Mouse (Mus musculus) MEL (cell line): Measurements from ENCODE around the gene Htra2. TPM values are rescaled to one million over a fixed set of nuclear protein-coding genes. Genes with fewer than 3 reads are reported as not detected.

Experiments
- DNase-seq: peaks from one replicate; pipeline ENCODE4 v3.0.0; 2011; ENCODE audit warnings: low read depth, low spot score
- H3K27ac ChIP-seq: 2 replicates; pipeline ENCODE4 v1.5.1; 2012; ENCODE audit warnings: low read depth, mild to moderate bottlenecking, control low read depth, low read length, moderate library complexity; ENCODE audit not compliant: control insufficient read depth
- H3K27me3 ChIP-seq, 2 experiments: fragments of 150-350 bp in 1 of 2; sonication (generic) in 1 of 2; 2 replicates each; pipeline ENCODE4 v1.6.1; 2012; ENCODE audit warnings: low read length in 2 of 2, mild to moderate bottlenecking in 2 of 2, improper control_type of control experiment in 1 of 2, moderate library complexity in 1 of 2; ENCODE audit not compliant: insufficient read depth in 2 of 2, control insufficient read depth in 1 of 2
- H3K36me3 ChIP-seq, 2 experiments: 2 replicates each; pipeline ENCODE4 v1.6.1; 2012 to 2014; ENCODE audit warnings: low read length in 2 of 2, improper control_type of control experiment in 1 of 2, inconsistent platforms in 1 of 2, mild to moderate bottlenecking in 1 of 2; ENCODE audit not compliant: insufficient read depth in 2 of 2, control insufficient read depth in 1 of 2
- H3K4me1 ChIP-seq, 2 experiments: fragments of 150-350 bp in 1 of 2; sonication (generic) in 1 of 2; 2 replicates each; pipeline ENCODE4 v1.6.1; 2012; ENCODE audit warnings: low read length in 2 of 2, improper control_type of control experiment in 1 of 2, mild to moderate bottlenecking in 1 of 2; ENCODE audit not compliant: insufficient read depth in 2 of 2, control insufficient read depth in 1 of 2
- H3K4me3 ChIP-seq, 2 experiments: fragments of 150-350 bp in 1 of 2; sonication (generic) in 1 of 2; 2 replicates each; pipeline ENCODE4 v1.5.1; 2012; ENCODE audit warnings: low read depth in 2 of 2, low read length in 2 of 2, mild to moderate bottlenecking in 2 of 2, moderate library complexity in 2 of 2, control low read depth in 1 of 2, improper control_type of control experiment in 1 of 2; ENCODE audit not compliant: control insufficient read depth in 1 of 2, insufficient read depth in 1 of 2
- H3K79me2 ChIP-seq: 2 replicates; pipeline ENCODE4 v1.6.1; 2012; ENCODE audit warnings: mild to moderate bottlenecking, low read length, moderate library complexity; ENCODE audit not compliant: control insufficient read depth, poor library complexity, insufficient read depth
- H3K9ac ChIP-seq: 2 replicates; pipeline ENCODE4 v1.6.1; 2012; ENCODE audit warnings: low read depth, mild to moderate bottlenecking, control low read depth, low read length, moderate library complexity; ENCODE audit not compliant: control insufficient read depth, poor library complexity, severe bottlenecking
- H3K9me3 ChIP-seq: fragments of 150-350 bp; sonication (generic); replicated peaks from 2 replicates; pipeline ENCODE4 v1.6.1; 2012; ENCODE audit warnings: mild to moderate bottlenecking, low read length, improper control_type of control experiment, moderate library complexity; ENCODE audit not compliant: insufficient read depth
- CTCF ChIP-seq, 3 experiments: IDR thresholded peaks in 2 of 3; conservative IDR thresholded peaks in 1 of 3; 2 replicates each; pipeline ENCODE4 v1.5.1; 2011 to 2012; ENCODE audit warnings: low read length in 3 of 3, low read depth in 2 of 3, mild to moderate bottlenecking in 2 of 3, improper control_type of control experiment in 1 of 3, inconsistent platforms in 1 of 3, mixed read lengths in 1 of 3, moderate library complexity in 1 of 3; ENCODE audit not compliant: control insufficient read depth in 1 of 3, insufficient read depth in 1 of 3, poor library complexity in 1 of 3, severe bottlenecking in 1 of 3
- GATA1 ChIP-seq: IDR thresholded peaks from 2 replicates; pipeline ENCODE4 v1.6.1; 2011; ENCODE audit warnings: low read depth, low read length, improper control_type of control experiment
- JUND ChIP-seq: IDR thresholded peaks from 2 replicates; pipeline ENCODE4 v1.6.1; 2011; ENCODE audit warnings: low read depth, mild to moderate bottlenecking, improper control_type of control experiment, low read length
- MYB ChIP-seq: IDR thresholded peaks from 2 replicates; pipeline ENCODE4 v1.6.1; 2011; ENCODE audit warnings: mild to moderate bottlenecking, low read depth, low read length, improper control_type of control experiment
- NRF1 ChIP-seq: IDR thresholded peaks from 2 replicates; pipeline ENCODE4 v1.6.1; 2014; ENCODE audit warnings: low read depth, mild to moderate bottlenecking, inconsistent platforms, low read length, improper control_type of control experiment, moderate library complexity; ENCODE audit not compliant: poor library complexity, insufficient read depth, severe bottlenecking
- POLR2AphosphoS2 ChIP-seq: IDR thresholded peaks from 2 replicates; pipeline ENCODE4 v1.6.1; 2011; ENCODE audit warnings: low read length, improper control_type of control experiment
- TAL1 ChIP-seq: IDR thresholded peaks from 2 replicates; pipeline ENCODE4 v1.6.1; 2012; ENCODE audit warnings: mild to moderate bottlenecking, inconsistent platforms, low read length, moderate library complexity, mixed read lengths
- TCF12 ChIP-seq: IDR thresholded peaks from 2 replicates; pipeline ENCODE4 v1.6.1; 2014; ENCODE audit warnings: low read depth, mild to moderate bottlenecking, inconsistent platforms, low read length, improper control_type of control experiment, moderate library complexity
- UBTF ChIP-seq: IDR thresholded peaks from 2 replicates; pipeline ENCODE4 v1.6.1; 2012; ENCODE audit warnings: low read depth, mild to moderate bottlenecking, inconsistent platforms, low read length, improper control_type of control experiment, moderate library complexity, borderline replicate concordance; ENCODE audit not compliant: insufficient read depth
- polyA plus RNA-seq, 2 experiments: library from polyadenylated mRNA; stranded (reverse) in 1 of 2; unstranded in 1 of 2; fragments of >175 nt in 1 of 2; fragments of >200 nt in 1 of 2; gene quantifications; 2 replicates each; pipeline versions ENCODE4 v1.2.1 to v1.2.4; 2012; ENCODE audit warnings: low replicate concordance in 2 of 2, low read depth in 1 of 2; ENCODE audit not compliant: insufficient read length in 2 of 2, insufficient read depth in 1 of 2, missing spikeins in 1 of 2
- total RNA-seq: library from RNA; depleted of rRNA; stranded (reverse); fragments of 300-350 nt; gene quantifications from 2 replicates; pipeline ENCODE4 v1.2.3, GENCODE M21; 2012; rRNA removed

Htra2 gene
- total and polyA plus RNA-seq, 3 experiments = 107 to 133 TPM; not detected in 1

- Histone ChIP-seq H3K9ac (no peak overlapping the region), H3K9me3 (no peaks in the 10 kb centered on the region), H3K79me2 (no peaks in the 10 kb centered on the region), H3K36me3 (peaks cover 0 to 22% of the 10 kb centered on the region in 2 experiments; a peak in 2 of 4 replicates), H3K4me3 (no peak overlapping the region), H3K27ac (no peak overlapping the region), H3K27me3 (no peaks in the 10 kb centered on the region), H3K4me1 (peaks cover 14 to 28% of the 10 kb centered on the region in 2 experiments)
- TF ChIP-seq GATA1 (0 out of 2 replicates have a peak, but pooled peaks have one; percentile 14), UBTF (no peak), NRF1 (no peak), TCF12 (no peak)
- no peak for DNase-seq
Measured at GRCm38 (mm10) chr6:83003850-83004249, 51.2 kb downstream of the Htra2 start.

GRCm38 (mm10) chr6:83003082-83003481 lies 52.0 kb downstream of the Htra2 start:
- Histone ChIP-seq H3K4me1 (peaks cover 14 to 24% of the 10 kb centered on the region in 2 experiments), H3K9me3 (no peaks in the 10 kb centered on the region), H3K4me3 (no peak overlapping the region), H3K27ac (no peak overlapping the region), H3K9ac (no peak overlapping the region), H3K27me3 (no peaks in the 10 kb centered on the region), H3K79me2 (no peaks in the 10 kb centered on the region), H3K36me3 (peaks cover 0 to 22% of the 10 kb centered on the region in 2 experiments; a peak in 2 of 4 replicates)
- TF ChIP-seq UBTF = no peak
- TF ChIP-seq MYB = no peak
- no peak for TF ChIP-seq TAL1
- no peak for TF ChIP-seq POLR2AphosphoS2
- no peak for TF ChIP-seq CTCF (IDR thresholded peaks at IDR 0.05 in 2 of 3, conservative IDR thresholded peaks at IDR 0.05 in 1 of 3; ENCODE audit: control insufficient read depth in 1 of 3, insufficient read depth in 1 of 3, low read depth in 2 of 3, low read length in 3 of 3, poor library complexity in 1 of 3, severe bottlenecking in 1 of 3)
- no peak for TF ChIP-seq JUND
- no peak for DNase-seq

Other genes starting within 250 kb of the Htra2 start
- gene Sema4f, start 115.5 kb downstream of the Htra2 start, total RNA-seq = 0.03 and 0.04 TPM in 2 replicates
- gene Sema4f, start 115.5 kb downstream of the Htra2 start, polyA plus RNA-seq = under 1 TPM in 1 of 2 experiments, not detected in 1; 0.01 TPM
- 3.9 and 6.2 TPM in 2 replicates for gene M1ap, start 108.4 kb downstream of the Htra2 start, total RNA-seq
- 1 to 10 TPM in 1 of 2 experiments, not detected in 1; 6.3 TPM for gene M1ap, start 108.4 kb downstream of the Htra2 start, polyA plus RNA-seq
- 17.9 and 18.7 TPM in 2 replicates for gene Dok1, start 21.8 kb downstream of the Htra2 start, total RNA-seq
- gene Dok1, start 21.8 kb downstream of the Htra2 start, polyA plus RNA-seq = 10 to 100 TPM in 1 of 2 experiments, not detected in 1; 22.3 TPM
- gene Loxl3, start 21.1 kb downstream of the Htra2 start, total RNA-seq = 0.77 and 0.78 TPM in 2 replicates
- 1 to 10 TPM in 1 of 2 experiments, not detected in 1; 1.0 TPM for gene Loxl3, start 21.1 kb downstream of the Htra2 start, polyA plus RNA-seq
- gene Aup1, start 752 bp downstream of the Htra2 start, total RNA-seq = 206 and 259 TPM in 2 replicates
- gene Aup1, start 752 bp downstream of the Htra2 start, polyA plus RNA-seq = 100 to 1,000 TPM in 1 of 2 experiments, not detected in 1; 500 TPM
- gene Dqx1, start 2.6 kb upstream of the Htra2 start, total RNA-seq = 1.3 TPM in 2 replicates
- gene Dqx1, start 2.6 kb upstream of the Htra2 start, polyA plus RNA-seq = 1 to 10 TPM in 1 of 2 experiments, not detected in 1; 3.4 TPM
- not detected in 2 replicates for gene Tlx2, start 15.0 kb upstream of the Htra2 start, total RNA-seq
- not detected for gene Tlx2, start 15.0 kb upstream of the Htra2 start, polyA plus RNA-seq
- 18.2 and 19.2 TPM in 2 replicates for gene Pcgf1, start 22.6 kb upstream of the Htra2 start, total RNA-seq
- gene Pcgf1, start 22.6 kb upstream of the Htra2 start, polyA plus RNA-seq = 10 to 100 TPM in 1 of 2 experiments, not detected in 1; 25.2 TPM
- gene Lbx2, start 31.1 kb upstream of the Htra2 start, total RNA-seq = 0.23 and 0.58 TPM in 2 replicates
- under 1 TPM in 1 of 2 experiments, not detected in 1; 0.85 TPM for gene Lbx2, start 31.1 kb upstream of the Htra2 start, polyA plus RNA-seq
- gene Ccdc142, start 46.3 kb upstream of the Htra2 start, total RNA-seq = 3.2 and 5.1 TPM in 2 replicates
- 1 to 10 TPM in 1 of 2 experiments, not detected in 1; 2.2 TPM for gene Ccdc142, start 46.3 kb upstream of the Htra2 start, polyA plus RNA-seq
- gene Gm42688, start 46.3 kb upstream of the Htra2 start, total RNA-seq = 2.2 and 2.5 TPM in 2 replicates
- 1 to 10 TPM in 1 of 2 experiments, not detected in 1; 4.8 TPM for gene Gm42688, start 46.3 kb upstream of the Htra2 start, polyA plus RNA-seq
- gene Mrpl53, start 53.8 kb upstream of the Htra2 start, total RNA-seq = 91.3 and 93.7 TPM in 2 replicates
- gene Mrpl53, start 53.8 kb upstream of the Htra2 start, polyA plus RNA-seq = 10 to 100 TPM in 1 of 2 experiments, not detected in 1; 63.8 TPM
- 167 and 209 TPM in 2 replicates for gene Mogs, start 60.2 kb upstream of the Htra2 start, total RNA-seq
- 100 to 1,000 TPM in 1 of 2 experiments, not detected in 1; 150 TPM for gene Mogs, start 60.2 kb upstream of the Htra2 start, polyA plus RNA-seq
- gene Wbp1, start 66.3 kb upstream of the Htra2 start, total RNA-seq = 35.0 and 42.4 TPM in 2 replicates
- 10 to 100 TPM in 1 of 2 experiments, not detected in 1; 72.8 TPM for gene Wbp1, start 66.3 kb upstream of the Htra2 start, polyA plus RNA-seq
- gene Ino80b, start 70.2 kb upstream of the Htra2 start, total RNA-seq = 25.8 and 30.6 TPM in 2 replicates
- 10 to 100 TPM in 1 of 2 experiments, not detected in 1; 40.9 TPM for gene Ino80b, start 70.2 kb upstream of the Htra2 start, polyA plus RNA-seq
- 5.2 and 5.4 TPM in 2 replicates for gene Rtkn, start 80.2 kb upstream of the Htra2 start, total RNA-seq
- gene Rtkn, start 80.2 kb upstream of the Htra2 start, polyA plus RNA-seq = 1 to 10 TPM in 1 of 2 experiments, not detected in 1; 8.3 TPM
- gene Wdr54, start 101.1 kb upstream of the Htra2 start, total RNA-seq = 3.2 and 3.4 TPM in 2 replicates
- 1 to 10 TPM in 1 of 2 experiments, not detected in 1; 4.6 TPM for gene Wdr54, start 101.1 kb upstream of the Htra2 start, polyA plus RNA-seq
- gene 1700003E16Rik, start 101.1 kb upstream of the Htra2 start, total RNA-seq = 0.15 and 0.23 TPM in 2 replicates
- under 1 TPM in 1 of 2 experiments, not detected in 1; 0.50 TPM for gene 1700003E16Rik, start 101.1 kb upstream of the Htra2 start, polyA plus RNA-seq
- 21.9 and 23.3 TPM in 2 replicates for gene Dctn1, start 110.6 kb upstream of the Htra2 start, total RNA-seq
- 10 to 100 TPM in 1 of 2 experiments, not detected in 1; 81.9 TPM for gene Dctn1, start 110.6 kb upstream of the Htra2 start, polyA plus RNA-seq
- 0.04 and 0.07 TPM in 2 replicates for gene Slc4a5, start 164.6 kb upstream of the Htra2 start, total RNA-seq
- gene Slc4a5, start 164.6 kb upstream of the Htra2 start, polyA plus RNA-seq = not detected